Mouse (Mus musculus) embryonic stem cell, embryonic (primary cell): ENCODE data around the gene Ankdd1a.

Experiments
- CTCF ChIA-PET, 4 experiments: fragments of 300-600 bp in 2 of 4; fragments of 350-600 bp in 2 of 4; sonication (Branson Sonifier 250); formaldehyde crosslinking; loops; one replicate each; lab custom pipeline; 2022; ENCODE audit warnings: inconsistent platforms in 2 of 4; lab: Charles Lee
- POLR2A ChIA-PET, 4 experiments: fragments of 300-600 bp in 2 of 4; fragments of 350-600 bp in 2 of 4; sonication (Branson Sonifier 250); formaldehyde crosslinking; loops; one replicate each; lab custom pipeline; 2022; ENCODE audit warnings: antibody characterized with exemption in 4 of 4, inconsistent platforms in 1 of 4; lab: Charles Lee

Gene Ankdd1a

DNA sequence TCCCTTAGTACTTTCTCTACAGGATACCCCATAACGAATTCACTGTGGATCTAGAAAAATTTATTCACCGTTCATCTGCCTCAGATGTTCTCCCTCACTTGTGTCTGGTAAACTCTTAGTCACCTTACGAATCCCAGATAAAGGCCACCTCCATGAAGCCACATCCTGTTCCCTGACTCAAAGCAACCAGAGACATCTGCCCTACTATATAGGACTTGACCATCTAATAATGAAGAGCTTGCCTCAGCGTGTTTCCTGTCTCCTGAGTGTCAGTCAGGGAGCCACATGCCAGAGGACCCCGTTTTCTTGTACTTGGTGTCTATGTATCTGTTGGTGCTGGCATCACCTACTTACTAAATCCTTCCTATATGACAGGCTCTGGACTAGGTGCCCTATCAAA is 29.6 kb upstream of the Ankdd1a start:
- POLR2A ChIA-PET, result interaction anchor here in 3 of 4 experiments (0.6 to 2.6 kb wide), 7 partner anchors 11 to 262 kb away, joined by 3 to 6 read pairs (median 3); no protein-coding TSS in a partner anchor
- CTCF ChIA-PET, result interaction anchor here in 1 of 4 experiments (0.6 kb wide), 1 partner anchor 49 kb away, joined by 3 read pairs; no protein-coding TSS in a partner anchor

DNA sequence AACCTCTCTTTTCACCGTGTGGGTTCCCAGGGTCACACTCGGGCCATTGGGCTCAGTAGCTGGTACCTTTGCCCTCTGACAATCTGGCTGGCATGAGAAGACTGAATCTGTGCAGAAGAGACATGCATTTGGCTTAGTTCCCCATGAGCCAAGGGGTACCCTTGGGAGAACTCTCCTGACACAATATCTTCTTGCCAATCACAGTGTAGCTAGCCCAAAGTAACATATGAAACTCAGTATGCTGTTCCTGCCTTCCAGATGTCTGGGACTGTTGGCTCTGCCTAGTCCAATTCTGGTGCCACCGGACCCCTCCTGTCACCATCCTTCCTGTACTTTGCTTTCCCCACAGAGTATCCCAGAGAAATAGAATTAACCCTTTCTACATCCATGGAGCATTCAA is 29.1 kb upstream of the Ankdd1a start:
- POLR2A ChIA-PET, result interaction anchor here in 3 of 4 experiments (0.6 to 2.4 kb wide), 5 partner anchors 9 to 49 kb away, joined by 3 to 6 read pairs (median 3); no protein-coding TSS in a partner anchor

DNA sequence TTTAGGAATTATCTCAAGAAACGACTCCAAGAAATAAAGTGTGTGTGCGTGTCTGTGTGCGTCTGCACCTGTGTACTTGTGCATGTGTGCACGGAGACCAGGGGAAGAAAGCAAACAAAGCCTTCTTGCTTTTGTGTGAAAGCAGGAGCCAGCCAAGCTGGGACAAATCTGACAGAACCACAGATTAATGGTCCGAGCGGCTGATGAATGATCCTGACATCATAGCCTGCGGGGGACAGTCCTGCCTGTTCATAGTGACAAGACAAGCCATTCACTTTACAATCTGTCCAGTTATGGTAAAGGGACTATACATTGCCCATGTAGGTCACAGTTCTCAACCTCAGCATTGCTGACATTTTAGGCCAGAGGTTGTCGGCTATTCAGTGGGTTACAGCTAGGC is 28.3 kb upstream of the Ankdd1a start:
- POLR2A ChIA-PET, result interaction anchor here in 3 of 4 experiments (0.6 to 2.8 kb wide), 7 partner anchors 9 to 113 kb away, joined by 3 to 8 read pairs (median 5); partner anchors contain the start of genes Mtfmt (in 1 of the 3) and Pif1 (in 1 of the 3)
- CTCF ChIA-PET, result interaction anchor here in 3 of 4 experiments (0.6 to 1.7 kb wide), 3 partner anchors 24 to 615 kb away, joined by 3 to 4 read pairs (median 4); no protein-coding TSS in a partner anchor

More for the DNA sequence above, 29.1 kb upstream of the Ankdd1a start:
- CTCF ChIA-PET, result no interaction called here

DNA sequence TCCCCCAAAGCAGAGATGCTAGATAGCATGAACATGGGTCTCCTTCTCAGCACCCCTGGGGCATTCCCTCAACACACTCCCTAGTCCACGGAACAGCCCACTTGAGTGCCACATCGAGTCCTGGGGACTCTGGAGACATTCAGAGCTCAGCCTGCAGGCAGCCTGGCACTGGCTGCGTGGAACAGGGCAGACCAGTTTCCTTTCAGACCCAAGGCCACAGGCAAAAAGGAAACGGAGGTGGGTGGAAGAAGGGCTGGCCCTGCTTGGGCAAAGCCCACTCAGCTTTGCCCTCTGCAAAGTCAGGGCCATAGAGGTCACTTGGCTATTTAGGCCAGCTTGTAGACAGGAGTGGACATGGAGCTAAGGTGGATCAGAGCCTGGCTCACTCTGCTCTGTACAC is 27.9 kb upstream of the Ankdd1a start:
- ChIA-PET POLR2A (interaction anchor here in 2 of 4 experiments (1.2 to 3.1 kb wide), 7 partner anchors 11 to 112 kb away, joined by 3 to 17 read pairs (median 5); partner anchors contain the start of genes Mtfmt (in 1 of the 2), Pif1 (in 1 of the 2) and Plekho2 (in 1 of the 2)), CTCF (interaction anchor here in 3 of 4 experiments (0.6 to 2.6 kb wide), 5 partner anchors 24 to 615 kb away, joined by 3 to 14 read pairs (median 4); partner anchors contain the start of gene Plekho2 (in 1 of the 3))

DNA sequence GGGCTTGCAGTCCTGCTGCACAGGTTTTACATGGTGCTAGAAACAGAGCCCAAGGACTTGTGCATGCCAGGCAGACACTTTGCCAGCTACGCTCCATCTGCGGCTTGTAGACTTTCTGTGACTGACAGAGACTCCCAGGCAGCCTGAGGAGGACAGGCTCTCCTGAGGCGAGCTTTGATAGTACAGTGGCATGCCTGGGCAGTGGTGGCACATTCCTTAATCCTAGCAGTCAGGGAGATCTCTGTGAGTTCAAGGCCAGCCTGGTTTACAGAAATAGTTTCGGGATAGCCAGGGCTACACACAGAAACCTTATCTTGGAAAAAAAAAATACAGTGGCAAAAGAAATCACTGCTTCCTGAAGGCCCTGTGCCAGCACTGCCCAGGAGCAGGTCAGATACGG is 27.1 kb upstream of the Ankdd1a start:
- ChIA-PET CTCF (interaction anchor here in 2 of 4 experiments (1.3 to 2.6 kb wide), 4 partner anchors 23 to 46 kb away, joined by 3 to 14 read pairs (median 4); partner anchors contain the start of gene Plekho2 (in 1 of the 2)), POLR2A (interaction anchor here in 2 of 4 experiments (0.5 to 3.1 kb wide), 14 partner anchors 8 to 112 kb away, joined by 3 to 17 read pairs (median 5); partner anchors contain the start of genes Ankdd1a (in 1 of the 2), Mtfmt (in 1 of the 2), Pif1 (in 1 of the 2) and Plekho2 (in 1 of the 2))

DNA sequence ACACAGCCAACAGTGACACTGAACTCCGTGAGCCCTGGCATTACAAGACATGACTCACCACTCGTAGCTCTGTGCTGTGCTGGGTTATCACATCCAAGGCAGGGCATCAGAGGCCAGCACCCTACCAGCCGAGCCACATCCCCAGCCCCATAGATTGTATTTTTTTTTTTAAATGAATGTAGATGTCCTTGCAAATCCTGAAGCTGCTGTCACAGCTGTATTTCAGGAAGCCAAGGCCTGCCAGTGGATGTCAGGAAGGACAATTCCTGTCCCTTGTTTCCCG is 26.4 kb upstream of the Ankdd1a start:
- CTCF ChIA-PET, result interaction anchor here (0.6 to 2.6 kb wide), 10 partner anchors 22 to 956 kb away, joined by 3 to 14 read pairs (median 4); partner anchors contain the start of genes Ankdd1a (in 1 of the 4) and Plekho2 (in 1 of the 4)
- POLR2A ChIA-PET, result interaction anchor here in 3 of 4 experiments (0.6 to 3.1 kb wide), 18 partner anchors 9 to 332 kb away, joined by 3 to 17 read pairs (median 4); partner anchors contain the start of genes Plekho2 (in 3 of the 3) and Pif1 (in 1 of the 3)

DNA sequence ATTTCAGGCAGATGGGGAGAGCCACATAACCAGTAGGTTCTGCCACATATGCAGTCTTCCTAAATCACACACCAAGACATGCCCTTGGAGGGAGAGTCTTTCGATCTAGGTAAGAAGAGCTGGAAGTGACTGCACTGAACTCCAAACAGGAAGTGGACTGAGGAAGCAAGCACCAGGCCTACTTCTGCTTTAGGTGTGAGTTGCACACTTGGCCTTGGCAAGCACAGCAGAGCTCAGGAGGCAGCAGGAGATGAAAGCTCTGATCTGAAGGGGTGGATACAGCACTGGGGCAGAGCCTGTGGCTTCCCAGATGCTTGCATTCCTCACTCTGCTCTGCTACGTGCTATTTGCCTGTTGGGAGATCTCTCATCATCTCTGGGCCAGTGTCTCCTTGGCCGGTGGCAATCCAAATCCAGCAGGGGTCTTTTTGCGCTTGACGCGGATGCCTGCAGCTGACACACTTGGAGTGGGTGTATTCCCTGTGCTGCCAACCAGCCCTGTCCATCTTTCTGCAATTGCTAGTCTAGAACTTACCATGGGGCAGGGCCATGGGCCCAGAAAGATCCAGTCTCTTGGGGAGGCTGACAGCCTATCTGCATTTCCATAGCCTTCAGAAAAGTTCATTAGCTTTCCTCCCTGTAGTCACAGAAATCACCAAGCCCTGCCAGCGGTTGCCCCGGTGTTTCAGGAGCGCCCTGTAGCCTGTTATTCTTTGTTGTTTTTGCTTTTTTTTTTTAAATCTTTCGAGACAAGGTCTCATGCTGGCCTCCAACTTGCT is 25.8 kb upstream of the Ankdd1a start:
- CTCF ChIA-PET, result interaction anchor here (0.6 to 2.6 kb wide), 11 partner anchors 10 to 957 kb away, joined by 3 to 14 read pairs (median 4); partner anchors contain the start of genes Ankdd1a (in 1 of the 4) and Plekho2 (in 1 of the 4)
- POLR2A ChIA-PET, result interaction anchor here in 3 of 4 experiments (0.6 to 3.1 kb wide), 26 partner anchors 10 to 349 kb away, joined by 3 to 17 read pairs (median 3); partner anchors contain the start of genes Plekho2 (in 3 of the 3), Ankdd1a (in 2 of the 3), Pif1 (in 1 of the 3) and Spg21 (in 1 of the 3)

DNA sequence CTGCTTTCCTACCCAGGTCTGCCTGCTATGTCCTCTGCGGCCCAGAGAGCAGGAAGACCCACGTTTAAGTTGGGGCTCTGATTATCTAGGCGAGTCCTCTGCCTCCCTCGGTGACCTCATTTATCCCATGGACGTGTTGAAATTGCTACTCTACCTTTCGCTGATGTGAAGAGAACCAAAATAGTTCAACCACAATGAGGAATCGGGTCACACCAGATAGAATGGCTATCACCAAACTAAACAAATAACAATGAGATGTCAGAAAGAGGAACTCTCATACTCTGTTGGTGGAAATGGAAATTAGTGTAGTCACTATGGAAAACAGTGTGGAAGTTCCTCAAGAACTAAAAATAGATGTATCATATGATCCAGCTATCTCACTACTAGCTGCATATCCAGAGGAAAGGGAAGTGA is 22.1 kb upstream of the Ankdd1a start:
- POLR2A ChIA-PET, result interaction anchor here in 1 of 4 experiments (1.5 kb wide), 1 partner anchor 45 kb away, joined by 3 read pairs; the partner anchor contains the start of gene Pif1
- CTCF ChIA-PET, result interaction anchor here in 2 of 4 experiments (0.6 to 0.7 kb wide), 2 partner anchors 14 to 53 kb away, joined by 3 to 4 read pairs; no protein-coding TSS in a partner anchor

DNA sequence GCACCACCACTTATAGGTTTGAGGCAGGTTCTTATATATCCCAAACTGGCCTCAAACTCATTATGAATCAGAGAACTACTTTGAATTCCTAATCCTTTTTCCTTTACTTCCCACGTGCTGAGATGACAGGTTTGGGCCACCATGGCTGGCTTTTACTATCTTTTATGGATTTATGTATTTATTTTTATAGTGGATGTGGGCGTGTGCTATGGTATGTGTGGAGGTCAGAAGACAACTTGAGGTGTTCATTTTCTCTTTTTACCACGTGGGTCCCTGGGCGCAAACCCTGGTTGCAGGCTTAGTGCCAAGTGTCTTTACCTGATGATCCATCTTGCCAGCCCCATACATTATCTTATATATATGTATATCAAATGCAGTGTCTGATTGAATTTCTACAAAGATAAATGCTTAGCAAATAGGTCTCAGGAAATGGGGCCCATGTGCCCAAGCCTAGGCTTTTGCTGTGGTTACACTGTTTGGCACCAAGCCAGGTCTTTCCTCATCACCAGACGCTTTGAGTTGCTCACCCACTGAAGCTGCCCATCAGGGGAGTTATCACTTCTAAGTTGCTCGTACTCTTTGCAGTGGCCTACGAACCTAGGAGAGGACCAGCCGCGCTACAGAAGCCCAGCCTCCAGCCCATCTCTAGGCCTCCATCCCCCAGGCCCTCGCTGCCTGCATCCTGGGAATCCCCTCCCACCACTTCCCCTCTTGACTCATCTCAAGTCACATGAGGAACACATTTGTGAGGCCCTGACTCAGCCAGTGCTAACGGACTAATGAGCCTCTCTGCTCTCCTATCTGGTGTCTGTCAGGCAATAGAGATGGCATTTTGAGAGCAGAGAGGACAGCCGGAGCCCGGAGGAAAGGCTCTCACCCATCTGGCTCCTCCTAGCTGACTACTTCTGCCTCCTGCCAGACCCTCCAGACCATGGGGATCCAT is 21.4 kb upstream of the Ankdd1a start:
- ChIA-PET CTCF (interaction anchor here in 2 of 4 experiments (0.5 to 0.7 kb wide), 2 partner anchors 14 to 126 kb away, joined by 3 to 4 read pairs; no protein-coding TSS in a partner anchor), POLR2A (interaction anchor here in 1 of 4 experiments (1.5 kb wide), 1 partner anchor 46 kb away, joined by 3 read pairs; the partner anchor contains the start of gene Pif1)

DNA sequence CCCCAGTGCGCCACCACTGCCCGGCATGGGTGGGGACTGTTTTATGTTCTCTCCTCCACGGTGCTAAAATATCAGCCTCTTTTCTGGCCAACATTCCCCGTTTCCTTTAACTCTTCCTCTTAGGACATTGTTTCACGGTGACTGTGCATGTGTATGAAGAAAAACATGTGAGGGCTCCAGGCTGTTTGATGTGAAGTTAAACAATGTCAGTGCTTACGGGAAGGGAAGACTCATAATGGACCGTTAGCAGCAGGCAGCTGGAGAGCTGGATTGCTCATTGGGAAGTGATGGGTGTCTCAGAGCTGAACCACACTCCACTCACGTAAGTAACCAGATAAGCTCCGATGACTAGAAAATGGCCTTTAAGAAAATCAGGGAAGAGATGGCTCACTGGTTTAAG is 19.7 kb upstream of the Ankdd1a start:
- CTCF ChIA-PET, result no interaction called here
- POLR2A ChIA-PET, result interaction anchor here in 3 of 4 experiments (0.6 to 1.7 kb wide), 4 partner anchors 9 to 77 kb away, joined by 3 to 7 read pairs (median 4); no protein-coding TSS in a partner anchor

DNA sequence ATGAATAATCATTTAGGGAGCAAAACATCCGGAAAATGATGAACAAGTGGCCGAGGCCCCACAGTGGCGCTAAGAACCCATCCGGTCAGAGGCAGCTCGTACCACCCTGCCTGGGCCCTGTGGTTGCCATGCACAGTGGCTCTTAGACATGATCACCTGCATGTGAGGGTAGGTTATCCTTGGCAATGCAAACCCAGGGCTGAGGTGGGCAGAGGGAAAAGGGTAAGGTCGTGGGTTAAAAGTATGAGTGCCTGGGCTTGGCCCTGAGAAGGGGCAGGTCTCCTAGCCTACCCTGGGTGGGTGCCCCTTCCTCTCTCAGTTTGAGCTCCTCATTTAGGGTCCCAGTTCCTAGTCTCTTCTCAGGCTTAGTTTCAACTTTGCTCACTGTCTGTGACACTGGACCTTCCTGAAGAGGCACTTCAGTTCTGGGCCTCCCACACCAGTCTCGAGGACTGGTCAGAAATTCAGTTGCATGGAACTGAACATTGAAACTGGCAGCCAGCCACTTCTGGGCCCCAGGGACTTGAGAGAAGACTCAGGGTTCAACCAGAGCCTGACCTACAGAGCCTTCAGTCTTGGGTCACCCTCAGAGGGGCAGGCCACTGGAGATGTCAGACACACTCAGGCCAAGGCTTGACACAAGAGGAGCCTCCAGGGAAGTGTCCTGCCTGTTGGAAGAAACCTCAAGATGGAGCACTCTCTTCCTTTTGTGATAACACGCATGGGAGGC is 18.1 kb upstream of the Ankdd1a start:
- ChIA-PET CTCF (no interaction called here), POLR2A (interaction anchor here in 1 of 4 experiments (2.2 kb wide), 1 partner anchor 11 kb away, joined by 6 read pairs; no protein-coding TSS in a partner anchor)

DNA sequence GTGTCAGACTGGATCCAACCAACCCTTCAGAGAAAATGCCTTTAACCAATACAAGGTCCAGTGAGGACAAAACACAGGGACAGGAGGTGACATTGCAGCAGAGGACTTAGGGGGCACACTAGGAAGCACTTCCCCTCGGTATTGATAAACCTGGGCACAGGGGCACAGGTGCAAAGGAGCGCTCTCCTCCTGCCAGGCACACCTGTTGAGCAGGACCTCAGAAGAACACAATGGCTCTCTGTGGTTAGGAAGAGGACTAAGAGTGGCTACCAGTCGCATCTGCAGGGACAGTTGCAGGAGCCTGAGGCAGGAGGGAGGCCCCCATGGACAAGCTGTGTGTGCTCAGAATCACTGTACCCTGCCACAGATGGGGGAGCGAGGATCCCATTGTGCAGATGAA is 16.5 kb upstream of the Ankdd1a start:
- ChIA-PET POLR2A (no interaction called here), CTCF (no interaction called here)

DNA sequence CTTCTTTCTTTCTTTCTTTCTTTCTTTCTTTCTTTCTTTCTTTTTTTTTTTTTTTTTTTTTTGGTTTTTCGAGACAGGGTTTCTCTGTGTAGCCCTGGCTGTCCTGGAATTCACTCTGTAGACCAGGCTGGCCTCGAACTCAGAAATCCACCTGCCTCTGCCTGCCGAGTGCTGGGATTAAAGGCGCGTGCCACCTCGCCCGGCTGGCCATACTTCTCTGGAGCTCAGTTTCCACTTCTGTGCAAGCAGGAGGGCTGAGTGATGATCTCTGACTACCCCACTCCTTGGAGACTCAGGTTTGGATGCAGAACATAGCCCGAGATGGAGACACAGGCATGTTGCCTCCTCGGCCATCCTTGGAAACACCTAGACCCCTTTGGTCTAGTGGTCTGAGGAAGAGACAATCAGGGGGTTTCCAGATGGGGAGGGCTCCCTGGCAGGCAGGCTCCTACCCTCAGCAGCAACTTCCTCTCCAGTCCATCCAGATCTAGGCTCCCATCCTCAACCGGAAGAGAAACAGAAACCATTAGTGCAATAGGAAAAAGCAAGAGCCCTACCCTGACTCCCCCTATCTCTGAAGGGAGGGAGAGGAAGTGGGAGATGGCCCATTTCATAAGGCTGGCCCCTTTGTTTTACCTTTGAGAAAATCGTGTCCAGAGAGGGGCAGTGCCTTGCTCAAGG is 15.9 kb upstream of the Ankdd1a start:
- CTCF ChIA-PET, result interaction anchor here in 2 of 4 experiments (0.6 to 0.7 kb wide), 2 partner anchors 10 to 267 kb away, joined by 3 to 5 read pairs; no protein-coding TSS in a partner anchor
- POLR2A ChIA-PET, result interaction anchor here in 1 of 4 experiments (2.3 kb wide), 1 partner anchor 11 kb away, joined by 17 read pairs; no protein-coding TSS in a partner anchor

DNA sequence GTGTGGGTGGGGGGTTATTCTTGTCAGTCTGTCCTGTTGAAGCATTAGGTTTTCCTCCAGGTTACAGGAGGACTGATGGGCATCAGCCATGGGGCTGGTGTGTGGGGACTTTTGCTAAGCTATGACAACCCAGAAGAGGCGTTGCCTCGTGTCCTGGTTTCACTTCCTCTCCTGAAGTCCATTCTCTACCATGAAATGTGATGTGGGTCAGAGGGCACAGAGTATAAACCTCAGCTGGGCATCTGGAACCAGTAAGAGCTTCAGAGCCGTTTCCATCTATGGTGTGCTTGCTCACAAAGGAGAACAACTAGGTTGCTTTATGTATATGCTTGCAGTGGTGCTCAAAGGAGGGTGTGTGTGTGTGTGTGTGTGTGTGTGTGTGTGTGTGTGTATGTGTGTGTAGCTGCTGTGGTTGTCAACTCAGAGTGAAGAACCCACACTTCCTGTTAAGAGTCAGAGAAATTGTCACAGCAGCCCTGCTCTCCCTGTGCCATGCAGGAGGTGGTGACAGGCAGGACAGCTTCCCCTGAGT is 15.3 kb upstream of the Ankdd1a start:
- ChIA-PET CTCF (interaction anchor here in 1 of 4 experiments (0.7 kb wide), 1 partner anchor 266 kb away, joined by 5 read pairs; no protein-coding TSS in a partner anchor), POLR2A (interaction anchor here in 3 of 4 experiments (0.6 to 2.3 kb wide), 4 partner anchors 9 to 15 kb away, joined by 3 to 17 read pairs (median 4); partner anchors contain the start of gene Ankdd1a (in 1 of the 3))

DNA sequence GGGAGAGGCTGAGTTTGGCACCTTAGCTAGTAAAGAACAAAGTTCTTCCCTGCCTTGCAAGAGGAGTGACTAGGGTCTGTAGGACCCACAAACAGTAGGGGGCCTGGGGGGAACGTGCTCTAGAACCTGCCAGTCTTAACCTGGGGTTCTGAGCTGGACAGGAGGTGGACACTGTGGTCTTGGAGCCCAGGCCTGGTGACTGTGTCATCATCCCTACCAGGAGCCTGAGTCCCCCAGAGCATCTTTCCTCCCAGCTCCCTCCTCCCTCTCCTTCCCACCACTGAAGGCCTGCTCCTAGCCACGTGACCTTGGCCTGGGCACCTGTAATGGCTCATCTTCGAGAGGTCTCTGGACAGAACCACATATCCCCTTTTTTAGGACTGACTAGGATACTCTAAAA is 14.1 kb upstream of the Ankdd1a start:
- ChIA-PET CTCF (interaction anchor here in 2 of 4 experiments (1.2 to 1.5 kb wide), 2 partner anchors 10 to 47 kb away, joined by 4 to 8 read pairs; no protein-coding TSS in a partner anchor), POLR2A (interaction anchor here in 2 of 4 experiments (0.5 to 2.3 kb wide), 5 partner anchors 12 to 432 kb away, joined by 3 to 17 read pairs (median 4); no protein-coding TSS in a partner anchor)
